ENCODE assay signal across 21 mouse cellular contexts in the genomic region with DNA sequence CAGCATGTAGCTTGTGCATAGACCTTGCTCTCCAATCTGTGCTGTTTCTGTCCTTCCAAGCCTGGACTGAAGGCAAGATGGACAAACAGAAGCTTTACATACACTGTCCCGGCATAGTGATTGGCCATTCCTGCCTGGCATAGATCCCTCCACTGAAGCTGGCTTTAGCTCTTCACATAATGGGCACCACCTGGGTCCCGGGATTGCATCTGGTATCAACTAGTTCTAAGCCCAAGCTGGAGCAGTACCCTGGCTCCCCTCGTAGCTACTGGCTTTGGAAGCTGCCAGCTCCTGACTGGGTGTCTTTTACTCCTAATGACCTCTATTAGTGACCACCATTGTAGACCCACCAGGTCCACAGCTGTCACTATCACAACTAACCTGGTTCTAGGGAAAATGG.
"Had no signal": no experiment of that assay in that cellular context is flagged by ENCODE, and none has a peak within 500 bp of the region (broad histone marks: within the 10 kb centered on the region; RNA-seq: fewer than 3 reads in every experiment).

No protein-coding gene starts in this region.

- H3K36me3 ChIP-seq: heart, embryonic 10.5 days; heart, embryonic 12.5 days; kidney, embryonic 15.5 days; limb, embryonic 13.5 days; limb, embryonic 15.5 days; liver, embryonic 12.5 days had no signal

- H3K9me3 ChIP-seq: heart, embryonic 10.5 days; heart, embryonic 12.5 days; kidney, embryonic 15.5 days; limb, embryonic 13.5 days; limb, embryonic 15.5 days; liver, embryonic 12.5 days had no signal

- H3K9ac ChIP-seq: heart, embryonic 12.5 days; hindbrain, embryonic 14.5 days; kidney, embryonic 15.5 days; limb, embryonic 13.5 days; limb, embryonic 15.5 days; liver, embryonic 12.5 days; liver, embryonic 14.5 days had no signal

- H3K4me1 ChIP-seq: heart, embryonic 10.5 days; heart, embryonic 12.5 days; kidney, embryonic 15.5 days; limb, embryonic 13.5 days; limb, embryonic 15.5 days; liver, embryonic 12.5 days had no signal

- H3K27me3 ChIP-seq: heart, embryonic 12.5 days; kidney, embryonic 15.5 days; limb, embryonic 13.5 days; limb, embryonic 15.5 days; liver, embryonic 12.5 days had no signal

- H3K27ac ChIP-seq: heart, embryonic 10.5 days; hindbrain, embryonic 14.5 days; kidney, embryonic 15.5 days; kidney, postnatal 0 days; limb, embryonic 13.5 days; limb, embryonic 15.5 days; liver, embryonic 12.5 days; liver, embryonic 14.5 days had no signal

- DNase-seq: gastrocnemius, postnatal 14 days; gastrocnemius, postnatal 36 days; heart, adult 18-20 months; heart, postnatal 10 days; kidney, adult 11 months; kidney, adult 2 months; kidney, adult 9 months; kidney, postnatal 14 days; kidney, postnatal 36 days; layer of hippocampus, adult 9-11 months; layer of hippocampus, postnatal 36 days had no signal

- H3K4me3 ChIP-seq: heart, embryonic 10.5 days; heart, embryonic 12.5 days; kidney, embryonic 15.5 days; limb, embryonic 13.5 days; limb, embryonic 15.5 days; liver, embryonic 12.5 days had no signal

- ATAC-seq: intestine, embryonic 16.5 days; liver, embryonic 12.5 days had no signal

- H3K4me2 ChIP-seq: heart, embryonic 12.5 days; hindbrain, embryonic 14.5 days; kidney, embryonic 15.5 days; limb, embryonic 13.5 days; limb, embryonic 15.5 days; liver, embryonic 12.5 days had no signal
